Mouse (Mus musculus): ENCODE measurements at regions not wholly inside any gene's neighbourhood (a gene's known extent, or its start where the extent isn't known, plus 50 kb on each side); places are given as distances from the start of the nearest gene placed in this dataset.

GRCm38 (mm10) chrX:115543145-115543544 lies 635.8 kb downstream of the Ube2dnl2 start:
- peak; percentile 3 to 4 for DNase-seq

DNA sequence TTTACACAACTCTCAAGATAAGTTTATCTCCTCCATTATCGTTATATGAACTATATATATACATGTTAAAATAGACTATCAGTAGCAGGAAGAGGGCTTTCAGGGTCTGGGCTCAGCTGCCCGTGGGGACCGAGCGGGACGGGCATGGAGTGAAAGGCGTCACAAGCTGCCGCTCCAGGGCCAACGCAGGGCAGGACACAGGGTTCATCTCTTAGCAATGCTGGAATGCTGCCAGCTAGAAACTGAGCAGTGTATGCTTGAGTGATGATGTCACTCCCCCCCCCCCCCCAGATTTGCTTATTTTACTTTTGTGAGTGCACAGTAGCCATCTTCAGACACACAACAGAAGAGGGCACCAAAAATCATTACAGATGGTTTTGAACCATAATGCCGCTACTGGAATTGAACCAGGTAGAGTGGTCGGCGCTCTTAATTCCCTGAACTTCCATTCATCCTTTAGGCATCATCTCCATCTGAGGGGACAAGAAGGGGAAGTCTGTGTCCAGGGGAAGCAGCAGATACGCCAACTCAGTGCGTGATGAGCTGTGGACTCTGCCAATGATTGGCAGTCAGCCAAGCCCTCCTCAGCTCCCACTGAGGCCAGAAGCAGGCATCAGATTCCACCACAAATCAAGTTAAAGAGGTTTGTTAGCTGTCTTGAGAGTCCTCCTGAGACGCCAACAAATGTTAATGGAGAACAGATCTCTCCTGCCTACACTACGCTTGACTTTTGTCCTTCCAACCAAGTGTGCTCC lies 678.9 kb downstream of the Ube2dnl2 start:
- peak; percentile 3 for DNase-seq

Measured in cerebellum, adult 18-20 months (tissue).